Mouse (Mus musculus): ENCODE measurements at regions not wholly inside any gene's neighbourhood (a gene's known extent, or its start where the extent isn't known, plus 50 kb on each side); places are given as distances from the start of the nearest gene placed in this dataset.

DNA sequence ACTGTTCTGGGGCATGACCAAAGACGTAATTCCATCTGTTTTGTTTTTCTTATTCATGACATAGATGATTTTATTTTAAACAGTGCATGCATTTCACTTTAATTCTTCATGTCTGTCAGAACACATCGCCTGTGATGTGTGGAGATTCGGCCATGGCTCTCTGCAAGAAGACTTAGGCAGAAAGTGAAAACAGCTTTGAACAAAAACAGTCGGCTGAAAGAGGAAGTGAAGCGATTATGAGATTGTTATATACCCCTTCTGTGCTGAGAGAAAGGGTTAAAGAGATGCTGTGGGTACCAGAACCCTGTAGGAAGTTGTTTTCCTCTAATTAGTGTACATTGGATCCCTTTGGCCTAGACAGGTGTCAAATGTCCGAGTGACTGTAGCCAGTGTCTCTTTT lies 287.1 kb downstream of the Epha4 start:
- 42% methylated on average over 6 of the region's 6 CpGs for WGBS
- Histone ChIP-seq H3K27me3 (replicated peaks; ENCODE audit: control insufficient read depth, insufficient read depth, low read length) (no peaks in the 10 kb centered on the region), H3K4me3 (ENCODE audit: low read depth, low read length) (no peak overlapping the region), H3K27ac (ENCODE audit: low read depth) (no peak overlapping the region), H3K4me1 (replicated peaks; ENCODE audit: control insufficient read depth, insufficient read depth, low read length) (peaks cover 8% of the 10 kb centered on the region), H3K9me3 (ENCODE audit: control insufficient read depth, low read length) (no peaks in the 10 kb centered on the region), H3K4me2 (ENCODE audit: low read length) (no peak overlapping the region), H3K9ac (ENCODE audit: low read length) (no peak overlapping the region), H3K36me3 (ENCODE audit: control insufficient read depth, insufficient read depth, low read length) (no peaks in the 10 kb centered on the region)
- no peak for DNase-seq (ENCODE audit: low spot score)
- ATAC-seq (replicated peaks; ENCODE audit: low FRiP score, low TSS enrichment, low read depth), result no peak

DNA sequence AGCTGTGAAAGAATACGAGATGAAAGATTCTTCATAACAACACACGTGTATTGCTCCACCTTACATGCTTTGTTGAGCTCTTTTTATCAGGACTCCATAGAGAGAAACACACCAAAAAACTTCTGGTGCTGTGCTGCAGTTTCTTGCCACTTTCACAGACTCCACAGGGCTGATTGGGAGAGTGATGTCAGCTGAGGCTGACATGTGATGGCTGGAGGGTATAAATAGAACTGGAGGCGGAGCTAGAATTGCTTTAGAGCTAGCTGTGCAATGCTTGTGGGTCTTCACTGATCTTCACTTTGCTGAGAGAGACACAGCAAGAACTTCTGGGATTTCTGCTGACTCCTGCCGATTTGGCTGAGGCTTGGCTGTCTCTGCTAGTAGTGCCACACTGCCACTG lies 285.3 kb downstream of the Epha4 start:
- H3K36me3 ChIP-seq (ENCODE audit: control insufficient read depth, insufficient read depth, low read length), result no peaks in the 10 kb centered on the region
- no peak overlapping the region for H3K27ac ChIP-seq (ENCODE audit: low read depth)
- H3K9ac ChIP-seq (ENCODE audit: low read length), result no peak overlapping the region
- no peak overlapping the region for H3K4me3 ChIP-seq (ENCODE audit: low read depth, low read length)
- H3K4me1 ChIP-seq (replicated peaks; ENCODE audit: control insufficient read depth, insufficient read depth, low read length), result peaks cover 8% of the 10 kb centered on the region
- no peak for ATAC-seq (replicated peaks; ENCODE audit: low FRiP score, low TSS enrichment, low read depth)
- no peaks in the 10 kb centered on the region for H3K27me3 ChIP-seq (replicated peaks; ENCODE audit: control insufficient read depth, insufficient read depth, low read length)
- no peak overlapping the region for H3K4me2 ChIP-seq (ENCODE audit: low read length)
- no peak for DNase-seq (ENCODE audit: low spot score)
- WGBS, result 80% methylated on average over 4 of the region's 4 CpGs
- H3K9me3 ChIP-seq (ENCODE audit: control insufficient read depth, low read length), result no peaks in the 10 kb centered on the region

DNA sequence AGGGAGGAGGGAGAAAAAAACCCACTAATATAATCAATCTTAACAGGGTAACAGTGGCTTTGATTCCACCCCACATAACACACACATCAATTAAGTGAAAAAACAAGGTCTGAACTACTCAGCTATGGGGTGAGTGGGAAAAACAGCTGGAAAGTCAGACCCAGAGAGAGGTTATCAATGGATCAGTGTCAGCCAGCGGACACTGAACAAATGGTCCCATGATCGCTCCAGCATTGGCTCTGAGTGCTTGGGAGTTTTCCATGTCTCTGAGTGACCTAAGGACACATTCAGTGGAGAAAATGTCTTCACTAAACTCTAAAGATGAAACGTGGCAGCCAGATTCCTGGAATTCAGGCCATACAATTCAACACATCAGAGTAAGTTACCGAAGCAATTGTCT lies 281.9 kb downstream of the Epha4 start:
- H3K4me2 ChIP-seq (ENCODE audit: low read length), result no peak overlapping the region
- no peak overlapping the region for H3K9ac ChIP-seq (ENCODE audit: low read length)
- ATAC-seq (replicated peaks; ENCODE audit: low FRiP score, low TSS enrichment, low read depth) (no peak), DNase-seq (ENCODE audit: low spot score) (no peak)
- WGBS, result 69% methylated on average over 4 of the region's 4 CpGs
- H3K27me3 ChIP-seq (replicated peaks; ENCODE audit: control insufficient read depth, insufficient read depth, low read length), result no peaks in the 10 kb centered on the region
- no peak overlapping the region for H3K4me3 ChIP-seq (ENCODE audit: low read depth, low read length)
- H3K36me3 ChIP-seq (ENCODE audit: control insufficient read depth, insufficient read depth, low read length), result no peaks in the 10 kb centered on the region
- no peak overlapping the region for H3K27ac ChIP-seq (ENCODE audit: low read depth)
- no peaks in the 10 kb centered on the region for H3K4me1 ChIP-seq (replicated peaks; ENCODE audit: control insufficient read depth, insufficient read depth, low read length)
- H3K9me3 ChIP-seq (ENCODE audit: control insufficient read depth, low read length), result no peaks in the 10 kb centered on the region

DNA sequence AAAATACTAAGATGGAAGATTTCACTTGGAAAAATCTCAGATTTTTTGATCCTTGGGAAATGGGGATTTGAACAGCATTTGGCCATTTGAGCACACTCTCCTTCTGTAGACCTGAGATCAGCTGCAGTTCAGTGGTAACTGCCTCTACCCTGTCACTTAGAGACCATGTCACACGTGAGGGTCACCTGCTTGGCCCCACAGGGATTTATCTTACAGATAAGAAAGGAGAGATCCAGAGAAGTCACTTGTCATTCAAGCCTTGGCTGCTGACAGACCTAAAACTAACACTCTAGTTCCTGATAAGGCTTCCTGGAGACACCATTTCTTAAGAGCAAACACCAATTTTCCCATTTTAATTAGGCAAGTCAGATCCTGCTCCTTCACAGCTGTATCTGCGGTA lies 270.2 kb downstream of the Epha4 start:
- Histone ChIP-seq H3K4me3 (ENCODE audit: low read depth, low read length) (no peak overlapping the region), H3K27me3 (replicated peaks; ENCODE audit: control insufficient read depth, insufficient read depth, low read length) (no peaks in the 10 kb centered on the region), H3K9ac (ENCODE audit: low read length) (no peak overlapping the region), H3K4me1 (replicated peaks; ENCODE audit: control insufficient read depth, insufficient read depth, low read length) (0 out of 2 replicates have a peak, but pooled peaks cover 3% of the 10 kb centered on the region), H3K9me3 (ENCODE audit: control insufficient read depth, low read length) (no peaks in the 10 kb centered on the region), H3K36me3 (ENCODE audit: control insufficient read depth, insufficient read depth, low read length) (no peaks in the 10 kb centered on the region), H3K4me2 (ENCODE audit: low read length) (no peak overlapping the region), H3K27ac (ENCODE audit: low read depth) (no peak overlapping the region)
- ATAC-seq (replicated peaks; ENCODE audit: low FRiP score, low TSS enrichment, low read depth) (no peak), DNase-seq (ENCODE audit: low spot score) (no peak)
- WGBS, result 29% methylated on average over 2 of the region's 2 CpGs

DNA sequence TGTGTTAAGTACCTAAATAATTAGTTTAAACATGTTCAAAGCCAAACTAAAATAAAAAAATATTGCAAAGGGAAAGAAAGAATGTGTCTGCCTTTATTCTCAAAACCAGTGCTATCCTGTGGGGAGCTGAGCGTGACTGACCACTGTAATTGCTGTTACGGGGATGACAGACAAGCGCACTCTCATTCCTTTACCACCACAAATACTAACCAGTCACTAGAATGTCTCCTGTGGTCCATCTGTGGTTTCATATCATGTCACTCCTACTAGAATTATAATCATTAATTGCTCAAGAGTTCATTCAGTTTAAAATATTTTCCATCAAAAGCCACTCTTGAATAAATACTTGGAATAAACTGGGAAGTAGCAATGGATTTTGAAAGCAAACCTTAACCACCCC lies 268.8 kb downstream of the Epha4 start:
- no peak overlapping the region for H3K4me2 ChIP-seq (ENCODE audit: low read length)
- H3K36me3 ChIP-seq (ENCODE audit: control insufficient read depth, insufficient read depth, low read length), result no peaks in the 10 kb centered on the region
- H3K4me3 ChIP-seq (ENCODE audit: low read depth, low read length), result no peak overlapping the region
- 86% methylated on average over 3 of the region's 3 CpGs for WGBS
- no peak overlapping the region for H3K27ac ChIP-seq (ENCODE audit: low read depth)
- DNase-seq (ENCODE audit: low spot score) (no peak), ATAC-seq (replicated peaks; ENCODE audit: low FRiP score, low TSS enrichment, low read depth) (no peak)
- no peaks in the 10 kb centered on the region for H3K27me3 ChIP-seq (replicated peaks; ENCODE audit: control insufficient read depth, insufficient read depth, low read length)
- 0 out of 2 replicates have a peak, but pooled peaks cover 3% of the 10 kb centered on the region for H3K4me1 ChIP-seq (replicated peaks; ENCODE audit: control insufficient read depth, insufficient read depth, low read length)
- no peaks in the 10 kb centered on the region for H3K9me3 ChIP-seq (ENCODE audit: control insufficient read depth, low read length)
- no peak overlapping the region for H3K9ac ChIP-seq (ENCODE audit: low read length)

DNA sequence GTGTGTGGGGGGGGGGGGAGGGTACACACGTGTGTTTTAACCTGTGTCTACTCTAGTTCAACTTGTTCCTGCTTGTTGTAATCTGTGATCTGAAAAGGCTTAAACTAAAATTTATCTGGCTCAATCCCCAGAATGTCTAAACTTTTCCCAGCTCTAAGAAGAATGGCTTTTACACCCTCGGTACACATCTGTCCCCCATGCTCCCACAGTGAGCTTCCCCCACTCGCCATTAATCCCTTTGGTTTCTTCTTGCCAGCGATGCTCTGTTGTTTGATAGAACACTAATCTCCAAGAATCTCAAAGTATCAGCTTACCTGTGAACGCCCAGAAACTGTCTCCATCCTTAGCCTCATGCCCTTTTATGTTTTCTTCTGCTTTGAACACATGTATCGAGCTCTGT lies 260.6 kb downstream of the Epha4 start:
- Histone ChIP-seq H3K36me3 (ENCODE audit: control insufficient read depth, insufficient read depth, low read length) (no peaks in the 10 kb centered on the region), H3K9ac (ENCODE audit: low read length) (no peak overlapping the region), H3K27ac (ENCODE audit: low read depth) (no peak overlapping the region), H3K27me3 (replicated peaks; ENCODE audit: control insufficient read depth, insufficient read depth, low read length) (no peaks in the 10 kb centered on the region), H3K4me2 (ENCODE audit: low read length) (no peak overlapping the region), H3K9me3 (ENCODE audit: control insufficient read depth, low read length) (no peaks in the 10 kb centered on the region), H3K4me3 (ENCODE audit: low read depth, low read length) (no peak overlapping the region), H3K4me1 (replicated peaks; ENCODE audit: control insufficient read depth, insufficient read depth, low read length) (peaks cover 10% of the 10 kb centered on the region; the same call in 1 of the 2 replicates)
- ATAC-seq (replicated peaks; ENCODE audit: low FRiP score, low TSS enrichment, low read depth) (no peak), DNase-seq (ENCODE audit: low spot score) (no peak)
- 58% methylated on average over 6 of the region's 6 CpGs for WGBS

DNA sequence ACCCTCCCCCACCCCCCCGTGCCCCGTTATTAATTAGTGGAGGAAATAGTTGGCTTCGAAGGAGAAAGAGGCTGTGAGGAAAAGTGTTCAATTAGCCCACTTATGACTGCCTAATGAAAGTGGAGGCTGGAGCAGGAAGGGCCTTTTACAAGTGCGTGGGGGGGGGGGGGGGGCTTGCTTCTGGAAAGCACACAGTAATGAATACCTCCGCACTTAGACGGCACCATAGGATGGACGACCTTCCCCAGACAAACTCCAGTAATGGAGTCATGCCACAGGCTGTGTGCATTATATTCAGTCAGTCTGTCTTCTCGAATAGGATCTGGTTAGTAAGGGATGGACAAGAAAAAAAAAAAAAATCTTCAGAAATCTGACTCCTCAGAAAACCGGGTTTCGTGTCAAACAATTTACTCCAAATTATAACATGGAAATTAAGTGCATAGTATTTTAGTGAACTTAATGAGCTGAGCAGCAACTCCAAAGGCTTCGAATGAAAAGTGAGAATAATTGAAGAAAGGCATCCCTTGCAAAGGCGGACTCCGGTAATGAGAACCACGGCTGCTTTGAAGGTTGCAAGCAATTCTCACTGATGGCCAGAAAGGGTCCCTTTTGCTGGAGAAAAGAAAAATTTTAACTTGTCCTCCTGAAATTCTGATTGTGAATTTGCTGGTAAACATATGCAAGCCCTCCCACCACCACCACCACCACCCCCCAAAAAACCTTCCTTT lies 258.6 kb downstream of the Epha4 start:
- Histone ChIP-seq H3K9me3 (ENCODE audit: control insufficient read depth, low read length) (no peaks in the 10 kb centered on the region), H3K27me3 (replicated peaks; ENCODE audit: control insufficient read depth, insufficient read depth, low read length) (no peaks in the 10 kb centered on the region), H3K4me2 (ENCODE audit: low read length) (no peak overlapping the region), H3K4me1 (replicated peaks; ENCODE audit: control insufficient read depth, insufficient read depth, low read length) (peaks cover 10% of the 10 kb centered on the region; the same call in 1 of the 2 replicates), H3K4me3 (ENCODE audit: low read depth, low read length) (no peak overlapping the region), H3K36me3 (ENCODE audit: control insufficient read depth, insufficient read depth, low read length) (no peaks in the 10 kb centered on the region), H3K27ac (ENCODE audit: low read depth) (no peak overlapping the region), H3K9ac (ENCODE audit: low read length) (no peak overlapping the region)
- no peak for DNase-seq (ENCODE audit: low spot score)
- ATAC-seq (replicated peaks; ENCODE audit: low FRiP score, low TSS enrichment, low read depth), result no peak
- 72% methylated on average over 14 of the region's 14 CpGs for WGBS

DNA sequence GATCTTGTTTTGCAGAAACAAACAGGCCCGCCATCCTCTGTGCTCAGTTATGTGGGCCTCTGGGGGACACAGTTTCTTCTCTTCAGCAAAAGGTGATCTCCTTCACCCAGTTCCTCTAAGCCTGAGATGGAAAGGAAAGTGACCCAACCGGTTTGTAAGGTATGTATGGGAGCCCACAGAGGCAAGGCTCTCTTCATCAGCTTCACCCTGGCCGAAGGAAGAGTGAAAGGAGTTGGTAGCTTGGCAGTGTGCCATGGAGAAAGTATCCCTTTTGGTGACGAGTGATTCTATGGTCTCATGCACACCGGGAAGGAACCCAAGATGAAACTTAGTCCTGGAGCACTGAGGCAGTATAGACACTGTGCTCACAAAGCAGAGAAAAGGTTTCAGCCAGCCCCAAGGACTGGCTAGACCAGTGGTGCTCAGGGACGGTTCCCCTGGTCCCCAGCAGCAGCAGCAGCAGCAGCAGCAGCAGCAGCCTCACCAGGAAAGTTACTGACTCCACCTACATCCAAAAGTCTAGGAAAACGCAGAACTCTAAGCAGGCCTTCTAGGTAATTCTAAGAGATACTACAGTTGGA lies 256.1 kb downstream of the Epha4 start:
- Histone ChIP-seq H3K4me2 (ENCODE audit: low read length) (no peak overlapping the region), H3K9me3 (ENCODE audit: control insufficient read depth, low read length) (no peaks in the 10 kb centered on the region), H3K9ac (ENCODE audit: low read length) (no peak overlapping the region), H3K4me3 (ENCODE audit: low read depth, low read length) (no peak overlapping the region), H3K27me3 (replicated peaks; ENCODE audit: control insufficient read depth, insufficient read depth, low read length) (no peaks in the 10 kb centered on the region), H3K27ac (ENCODE audit: low read depth) (no peak overlapping the region), H3K4me1 (replicated peaks; ENCODE audit: control insufficient read depth, insufficient read depth, low read length) (peaks cover 6% of the 10 kb centered on the region; the same call in 1 of the 2 replicates), H3K36me3 (ENCODE audit: control insufficient read depth, insufficient read depth, low read length) (no peaks in the 10 kb centered on the region)
- peak; percentile 55; the same call in 1 of the 2 replicates for ATAC-seq (replicated peaks; ENCODE audit: low FRiP score, low TSS enrichment, low read depth)
- WGBS, result 59% methylated on average over 7 of the region's 7 CpGs
- no peak for DNase-seq (ENCODE audit: low spot score)

DNA sequence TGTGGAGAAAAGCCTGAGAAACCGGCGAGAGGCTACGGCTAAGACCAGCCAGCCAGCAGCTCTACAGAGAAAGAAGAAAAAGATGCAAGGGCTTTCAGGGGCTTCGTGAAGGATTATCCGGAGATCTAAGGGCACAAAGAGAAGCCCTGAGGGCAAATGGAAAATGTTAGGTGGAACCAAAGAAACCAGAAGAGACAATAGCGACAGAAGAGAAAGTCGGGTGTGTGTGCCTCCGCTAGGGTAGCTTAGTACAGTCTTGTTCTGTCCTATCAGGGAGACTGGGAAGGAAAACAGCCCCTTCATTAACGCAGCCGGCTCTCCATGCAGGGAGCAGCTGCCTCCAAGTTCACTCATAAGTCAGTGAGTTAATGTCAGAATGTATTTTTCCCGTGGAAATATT lies 255.1 kb downstream of the Epha4 start:
- Histone ChIP-seq H3K4me1 (replicated peaks; ENCODE audit: control insufficient read depth, insufficient read depth, low read length) (peaks cover 3% of the 10 kb centered on the region; the same call in 1 of the 2 replicates), H3K27me3 (replicated peaks; ENCODE audit: control insufficient read depth, insufficient read depth, low read length) (no peaks in the 10 kb centered on the region), H3K27ac (ENCODE audit: low read depth) (no peak overlapping the region), H3K4me3 (ENCODE audit: low read depth, low read length) (no peak overlapping the region), H3K36me3 (ENCODE audit: control insufficient read depth, insufficient read depth, low read length) (no peaks in the 10 kb centered on the region), H3K9ac (ENCODE audit: low read length) (no peak overlapping the region), H3K9me3 (ENCODE audit: control insufficient read depth, low read length) (no peaks in the 10 kb centered on the region), H3K4me2 (ENCODE audit: low read length) (0 out of 2 replicates have a peak overlapping the region, but pooled peaks have one; percentile 14)
- WGBS, result 45% methylated on average over 11 of the region's 11 CpGs
- ATAC-seq (replicated peaks; ENCODE audit: low FRiP score, low TSS enrichment, low read depth) (no peak), DNase-seq (ENCODE audit: low spot score) (no peak)
